Mouse (Mus musculus) heart, postnatal 0 days (tissue): ENCODE measurements at regions not wholly inside any gene's neighbourhood (a gene's known extent, or its start where the extent isn't known, plus 50 kb on each side); places are given as distances from the start of the nearest gene placed in this dataset.

Experiments
- CTCF ChIP-seq: IDR thresholded peaks from 2 replicates; pipeline ENCODE4 v1.5.1; 2016; ENCODE audit warnings: antibody characterized with exemption, control low read depth, low read depth
- EP300 ChIP-seq: IDR thresholded peaks from 2 replicates; pipeline ENCODE4 v1.6.1; 2016; ENCODE audit warnings: antibody characterized with exemption, low read depth

DNA sequence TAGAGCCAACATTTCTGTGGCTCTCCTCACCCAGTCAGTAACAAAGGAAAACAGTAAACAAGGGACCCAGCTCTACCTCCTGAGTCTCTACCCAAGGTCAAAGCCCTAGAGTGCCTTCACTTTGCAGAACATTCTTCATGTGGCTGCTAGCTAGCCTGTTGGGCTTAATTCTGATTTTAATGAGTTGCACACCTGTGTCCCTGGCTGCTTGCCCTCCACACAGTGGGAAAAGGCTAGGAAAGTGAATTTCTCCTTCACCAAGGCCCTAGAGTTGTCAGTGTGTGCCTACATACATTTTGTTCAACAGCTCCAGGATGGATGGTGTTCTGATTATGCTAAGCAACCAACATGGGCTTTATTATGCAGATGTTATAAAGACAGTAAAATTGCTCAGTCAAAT, 307.8 kb upstream of the Sel1l start:
- TF ChIP-seq CTCF, result no peak
- no peak for TF ChIP-seq EP300
